Mouse (Mus musculus): ENCODE results near the gene Bsg. TPM values are rescaled to one million over a fixed set of nuclear protein-coding genes. Genes with fewer than 3 reads are reported as not detected.

Gene Bsg
- polyA plus RNA-seq, 1 experiment from 2014 or later: 639 TPM

DNA sequence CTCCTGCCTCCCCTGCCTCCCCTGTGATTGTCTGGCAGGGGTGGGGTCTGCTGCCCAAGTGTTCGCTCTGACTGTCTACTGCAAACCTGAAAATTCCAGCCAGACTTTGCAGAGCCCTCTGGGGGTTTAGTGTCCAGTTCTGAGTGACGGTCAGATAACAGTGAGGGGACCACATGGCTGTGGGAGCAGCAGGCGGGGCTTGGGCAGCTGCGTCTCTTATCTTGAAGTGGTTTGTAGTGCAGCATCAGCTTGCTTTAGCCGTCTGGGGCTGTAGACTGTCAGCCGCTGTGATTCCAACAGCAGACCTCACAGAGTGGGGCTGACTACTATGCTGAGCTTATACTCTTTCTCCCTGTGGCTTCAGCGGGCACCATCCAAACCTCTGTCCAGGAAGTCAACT, 5.0 kb downstream of the Bsg start:
- Histone ChIP-seq H3K27ac (no peak overlapping the region), H3K4me3 (no peak overlapping the region), H3K4me1 (peaks cover 31% of the 10 kb centered on the region), H3K36me3 (peaks cover 38% of the 10 kb centered on the region), H3K27me3 (replicated peaks) (0 out of 2 replicates have a peak, but pooled peaks cover 2% of the 10 kb centered on the region), H3K9ac (no peak overlapping the region), H3K9me3 (no peaks in the 10 kb centered on the region), H3K4me2 (replicated peaks) (no peak overlapping the region)
- 85% methylated on average over 7 of the region's 7 CpGs for WGBS
- no peak for ATAC-seq (ENCODE audit: low FRiP score, low read depth)

DNA sequence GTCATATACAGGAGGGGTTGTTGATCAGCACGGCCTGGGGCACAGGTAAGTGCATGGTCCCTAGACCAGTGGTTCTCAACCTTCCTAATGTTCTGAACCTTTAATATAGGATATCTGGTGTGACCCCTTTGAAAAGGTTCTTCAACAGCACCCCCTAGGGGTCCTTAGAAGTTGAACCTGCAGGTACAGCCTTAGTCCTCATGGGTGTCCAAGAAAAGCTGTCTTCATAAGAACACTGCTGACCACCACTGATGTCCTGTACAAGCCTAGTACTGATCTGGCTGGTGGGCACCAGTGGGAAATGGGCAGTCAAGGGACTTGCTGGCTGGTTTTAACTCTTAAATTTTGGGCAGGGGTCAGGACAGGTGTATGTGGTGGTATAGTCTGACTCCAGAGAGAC, 7.7 kb downstream of the Bsg start:
- H3K4me1 ChIP-seq: peaks cover 19% of the 10 kb centered on the region
- H3K4me3 ChIP-seq: no peak overlapping the region
- 84% methylated on average over 1 of the region's 1 CpGs for WGBS
- H3K9ac ChIP-seq: no peak overlapping the region
- H3K4me2 ChIP-seq (replicated peaks): no peak overlapping the region
- no peaks in the 10 kb centered on the region for H3K9me3 ChIP-seq
- H3K36me3 ChIP-seq: peaks cover 38% of the 10 kb centered on the region
- H3K27me3 ChIP-seq (replicated peaks): peaks cover 28% of the 10 kb centered on the region
- 0 out of 2 replicates have a peak, but pooled peaks have one; percentile 7 for ATAC-seq (ENCODE audit: low FRiP score, low read depth)
- H3K27ac ChIP-seq: no peak overlapping the region

DNA sequence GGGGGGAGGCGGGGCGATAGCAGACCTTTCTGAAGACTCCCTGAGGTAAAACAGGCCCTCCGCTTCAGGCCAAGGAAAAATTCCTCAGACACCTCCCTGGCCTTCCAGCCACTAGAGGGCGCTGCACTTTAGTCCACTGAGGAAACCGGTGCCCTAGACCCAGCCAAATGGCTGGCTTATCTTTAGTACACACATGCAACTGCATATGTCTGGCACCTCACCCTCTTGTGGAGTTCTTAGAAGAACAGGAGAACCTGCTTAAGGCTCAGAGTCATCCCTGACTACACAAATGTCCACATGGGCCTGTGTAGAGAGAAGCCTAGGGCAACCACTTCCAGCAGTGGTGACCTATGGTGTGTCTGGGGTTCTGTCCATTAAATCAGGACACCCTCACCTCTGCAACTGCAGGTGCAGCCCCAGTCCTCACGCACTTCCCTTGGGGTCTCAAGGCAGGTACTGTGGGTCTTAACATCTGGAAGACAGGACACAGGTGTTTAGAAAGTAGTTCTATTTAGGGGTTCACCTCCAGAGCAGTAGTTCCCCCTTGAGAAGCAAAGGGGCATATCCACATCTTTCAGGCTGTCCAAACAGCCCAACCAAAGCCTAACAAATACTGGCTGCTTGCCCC, 8.3 kb downstream of the Bsg start:
- Histone ChIP-seq H3K9ac (no peak overlapping the region), H3K9me3 (no peaks in the 10 kb centered on the region), H3K4me1 (peaks cover 23% of the 10 kb centered on the region), H3K4me2 (replicated peaks) (no peak overlapping the region), H3K36me3 (peaks cover 38% of the 10 kb centered on the region), H3K27ac (no peak overlapping the region), H3K4me3 (no peak overlapping the region), H3K27me3 (replicated peaks) (peaks cover 34% of the 10 kb centered on the region)
- ATAC-seq (ENCODE audit: low FRiP score, low read depth): peak; percentile 28; the same call in 1 of the 2 replicates
- WGBS: 14% methylated on average over 5 of the region's 6 CpGs

GRCm38 (mm10) chr10:79713163-79713562, 8.9 kb downstream of the Bsg start:
- H3K4me2 ChIP-seq (replicated peaks): no peak overlapping the region
- H3K4me3 ChIP-seq: no peak overlapping the region
- H3K27me3 ChIP-seq (replicated peaks): peaks cover 39% of the 10 kb centered on the region
- ATAC-seq (ENCODE audit: low FRiP score, low read depth): no peak
- H3K9me3 ChIP-seq: no peaks in the 10 kb centered on the region
- H3K9ac ChIP-seq: no peak overlapping the region
- H3K27ac ChIP-seq: no peak overlapping the region
- H3K36me3 ChIP-seq: peaks cover 38% of the 10 kb centered on the region
- 45% methylated on average over 1 of the region's 1 CpGs for WGBS
- H3K4me1 ChIP-seq: peaks cover 25% of the 10 kb centered on the region

DNA sequence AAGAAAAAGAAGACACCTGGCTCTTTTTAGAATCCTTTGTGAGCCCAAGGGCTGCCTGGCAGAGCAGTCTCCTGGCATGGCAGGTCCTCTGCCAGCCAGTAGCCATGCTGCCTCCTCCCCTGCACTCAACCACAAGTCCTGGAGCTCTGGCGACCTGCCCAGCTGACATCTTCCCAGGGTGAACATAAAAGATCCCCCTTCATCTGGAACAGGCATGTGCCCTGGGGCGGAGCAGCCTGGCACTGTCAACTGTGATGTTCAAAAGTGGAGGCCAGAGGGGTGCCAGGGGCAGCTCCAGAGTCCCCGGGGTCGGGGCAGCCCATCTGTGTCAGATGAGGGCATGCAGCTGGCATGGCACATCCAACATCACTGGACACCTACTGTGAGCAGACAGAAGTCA, 10.7 kb downstream of the Bsg start:
- Histone ChIP-seq H3K4me3 (no peak overlapping the region), H3K4me2 (replicated peaks) (no peak overlapping the region), H3K36me3 (peaks cover 22% of the 10 kb centered on the region), H3K4me1 (peaks cover 21% of the 10 kb centered on the region), H3K9ac (no peak overlapping the region), H3K9me3 (no peaks in the 10 kb centered on the region), H3K27ac (no peak overlapping the region), H3K27me3 (replicated peaks) (peaks cover 53% of the 10 kb centered on the region)
- no peak for ATAC-seq (ENCODE audit: low FRiP score, low read depth)
- WGBS: 60% methylated on average over 4 of the region's 4 CpGs

- Histone ChIP-seq H3K27ac (no peak within 1 kb of the TSS), H3K4me2 (replicated peaks) (peak within 1 kb of the TSS; percentile 96), H3K4me3 (peak within 1 kb of the TSS; percentile 56), H3K36me3 (peaks cover 8% of the 10 kb centered on the region), H3K9me3 (no peaks in the 10 kb centered on the region), H3K27me3 (replicated peaks) (peaks cover 58% of the 10 kb centered on the region), H3K9ac (peak within 1 kb of the TSS; percentile 65), H3K4me1 (peaks cover 21% of the 10 kb centered on the region)
- WGBS: 1% methylated on average over 83 of the region's 91 CpGs
- peak; percentile 36; the same call in 1 of the 2 replicates for ATAC-seq (ENCODE audit: low FRiP score, low read depth)
These were observed 12.1 kb downstream of the Bsg start, which contains the start of gene Hcn2 for GRCm38 (mm10) chr10:79716254-79716987. Gene Hcn2, plus strand, starts transcription at chr10:79716634.

DNA sequence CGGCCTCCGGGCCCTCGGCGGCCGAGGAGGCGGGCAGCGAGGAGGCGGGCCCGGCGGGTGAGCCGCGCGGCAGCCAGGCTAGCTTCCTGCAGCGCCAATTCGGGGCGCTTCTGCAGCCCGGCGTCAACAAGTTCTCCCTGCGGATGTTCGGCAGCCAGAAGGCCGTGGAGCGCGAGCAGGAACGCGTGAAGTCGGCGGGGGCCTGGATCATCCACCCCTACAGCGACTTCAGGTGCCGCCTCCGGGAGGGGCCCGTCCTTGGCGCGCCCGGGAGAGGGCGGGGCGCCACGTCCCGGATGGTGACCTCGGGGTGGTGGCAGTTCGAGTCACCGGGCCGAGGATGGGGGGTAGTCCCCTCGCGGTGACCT, 12.7 kb downstream of the Bsg start:
- H3K36me3 ChIP-seq: peaks cover 2% of the 10 kb centered on the region; the same call in 1 of the 2 replicates
- ATAC-seq (ENCODE audit: low FRiP score, low read depth): no peak
- H3K9me3 ChIP-seq: no peaks in the 10 kb centered on the region
- peak overlapping the region; percentile 65 for H3K9ac ChIP-seq
- under 1% methylated on average over 44 of the region's 44 CpGs for WGBS
- H3K27ac ChIP-seq: no peak overlapping the region
- H3K4me2 ChIP-seq (replicated peaks): peak overlapping the region; percentile 96
- peaks cover 21% of the 10 kb centered on the region for H3K4me1 ChIP-seq
- peak overlapping the region; percentile 56 for H3K4me3 ChIP-seq
- peaks cover 58% of the 10 kb centered on the region for H3K27me3 ChIP-seq (replicated peaks)

DNA sequence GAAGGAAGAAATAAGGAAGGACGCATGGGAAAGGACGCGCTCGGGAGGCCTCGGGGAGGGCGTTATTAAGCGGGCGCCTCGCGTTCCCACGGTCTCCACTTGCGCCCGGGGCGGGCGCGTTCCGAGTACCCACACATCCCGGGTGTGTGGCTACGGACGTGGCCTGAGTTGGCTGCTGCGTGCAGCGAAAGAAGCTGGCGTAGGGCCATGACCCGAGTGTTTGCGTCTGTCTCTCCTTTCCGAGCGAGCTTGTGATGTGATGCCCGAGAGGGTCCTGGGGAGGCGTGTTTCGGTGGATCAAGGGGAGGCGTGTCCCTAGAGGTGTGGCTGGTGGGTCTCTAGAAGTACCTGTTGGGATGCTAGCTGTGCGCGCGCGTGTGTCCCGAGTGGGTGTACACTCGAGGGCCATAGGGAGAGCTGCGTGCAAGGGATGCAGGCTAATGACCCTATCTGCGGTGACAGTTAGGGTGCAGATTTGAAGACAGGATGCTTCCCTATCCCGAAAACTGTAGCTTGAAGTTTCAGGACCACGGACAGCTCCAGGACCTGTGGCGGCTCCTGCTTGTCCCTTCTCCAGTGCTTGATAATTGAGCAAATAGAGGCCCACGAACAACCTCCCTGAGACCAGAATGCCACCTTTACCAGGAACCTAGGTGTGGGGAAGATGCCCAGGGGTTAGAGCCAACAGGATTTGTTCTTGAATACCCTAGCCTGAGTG, 13.5 kb downstream of the Bsg start:
- Histone ChIP-seq H3K4me3 (peak overlapping the region; percentile 56), H3K27me3 (replicated peaks) (peaks cover 58% of the 10 kb centered on the region), H3K27ac (no peak overlapping the region), H3K4me1 (peaks cover 21% of the 10 kb centered on the region), H3K36me3 (no peaks in the 10 kb centered on the region), H3K9ac (0 out of 2 replicates have a peak overlapping the region, but pooled peaks have one; percentile 65), H3K4me2 (replicated peaks) (peak overlapping the region; percentile 96), H3K9me3 (no peaks in the 10 kb centered on the region)
- WGBS: 4% methylated on average over 43 of the region's 43 CpGs
- ATAC-seq (ENCODE audit: low FRiP score, low read depth): no peak; the same call in 1 of the 2 replicates

GRCm38 (mm10) chr10:79721089-79721488, 16.8 kb downstream of the Bsg start:
- peaks cover 20% of the 10 kb centered on the region for H3K4me1 ChIP-seq
- no peak overlapping the region for H3K27ac ChIP-seq
- H3K9ac ChIP-seq: no peak overlapping the region
- WGBS: 72% methylated on average over 5 of the region's 5 CpGs
- H3K36me3 ChIP-seq: no peaks in the 10 kb centered on the region
- ATAC-seq (ENCODE audit: low FRiP score, low read depth): no peak
- H3K27me3 ChIP-seq (replicated peaks): peaks cover 39% of the 10 kb centered on the region
- H3K9me3 ChIP-seq: no peaks in the 10 kb centered on the region
- H3K4me2 ChIP-seq (replicated peaks): no peak overlapping the region
- no peak overlapping the region for H3K4me3 ChIP-seq

- 67% methylated on average over 6 of the region's 6 CpGs for WGBS
These were observed 18.8 kb downstream of the Bsg start for GRCm38 (mm10) chr10:79723047-79723446.

GRCm38 (mm10) chr10:79723692-79724091, 19.4 kb downstream of the Bsg start:
- H3K4me3 ChIP-seq: no peak overlapping the region
- no peak overlapping the region for H3K9ac ChIP-seq
- peaks cover 13% of the 10 kb centered on the region for H3K27me3 ChIP-seq (replicated peaks)
- H3K4me1 ChIP-seq: no peaks in the 10 kb centered on the region
- H3K27ac ChIP-seq: no peak overlapping the region
- 88% methylated on average over 7 of the region's 7 CpGs for WGBS
- no peaks in the 10 kb centered on the region for H3K36me3 ChIP-seq
- H3K9me3 ChIP-seq: no peaks in the 10 kb centered on the region
- ATAC-seq (ENCODE audit: low FRiP score, low read depth): no peak
- H3K4me2 ChIP-seq (replicated peaks): no peak overlapping the region

More at GRCm38 (mm10) chr10:79723047-79723446, 18.8 kb downstream of the Bsg start:
- Histone ChIP-seq H3K27ac (no peak overlapping the region), H3K4me3 (no peak overlapping the region), H3K9ac (no peak overlapping the region), H3K4me2 (replicated peaks) (no peak overlapping the region), H3K4me1 (0 out of 2 replicates have a peak, but pooled peaks cover 2% of the 10 kb centered on the region), H3K9me3 (no peaks in the 10 kb centered on the region), H3K27me3 (replicated peaks) (peaks cover 19% of the 10 kb centered on the region), H3K36me3 (no peaks in the 10 kb centered on the region)
- no peak for ATAC-seq (ENCODE audit: low FRiP score, low read depth)

DNA sequence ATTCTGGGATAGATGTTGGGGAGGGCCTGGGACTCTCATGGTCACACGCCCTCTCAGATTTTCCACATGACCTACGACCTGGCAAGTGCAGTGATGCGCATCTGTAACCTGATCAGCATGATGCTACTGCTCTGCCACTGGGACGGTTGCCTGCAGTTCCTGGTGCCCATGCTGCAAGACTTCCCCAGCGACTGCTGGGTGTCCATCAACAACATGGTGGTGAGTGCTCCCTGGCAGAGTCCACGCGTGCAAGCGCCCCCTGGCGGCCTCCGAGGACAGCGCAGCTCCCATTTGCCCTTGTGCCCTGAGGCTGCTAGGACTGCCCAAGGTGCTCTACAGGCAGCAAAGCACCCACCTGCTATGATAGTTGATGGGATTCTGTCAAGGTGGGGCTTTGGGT, 21.8 kb downstream of the Bsg start:
- no peak for ATAC-seq (ENCODE audit: low FRiP score, low read depth)
- no peak overlapping the region for H3K9ac ChIP-seq
- H3K36me3 ChIP-seq: no peaks in the 10 kb centered on the region
- no peak overlapping the region for H3K4me3 ChIP-seq
- no peak overlapping the region for H3K27ac ChIP-seq
- H3K27me3 ChIP-seq (replicated peaks): no peaks in the 10 kb centered on the region
- no peaks in the 10 kb centered on the region for H3K9me3 ChIP-seq
- 34% methylated on average over 11 of the region's 11 CpGs for WGBS
- H3K4me2 ChIP-seq (replicated peaks): no peak overlapping the region
- no peaks in the 10 kb centered on the region for H3K4me1 ChIP-seq

Data from neural tube, embryonic 12.5 days (tissue).